Mouse (Mus musculus) CD4-positive helper T cell, adult 2 months (primary cell): ENCODE measurements at regions not wholly inside any gene's neighbourhood (a gene's known extent, or its start where the extent isn't known, plus 50 kb on each side); places are given as distances from the start of the nearest gene placed in this dataset.
"Not testable (repeated sequence)": the region's sequence is repeated elsewhere in the genome, so short reads cannot be mapped to it uniquely, and the experiment has no call there.

Source experiments
- DNase-seq: peaks from one replicate; pipeline ENCODE4 v3.0.0-alpha.2; 2012; ENCODE audit warnings: low read depth, missing footprints, low spot score

DNA sequence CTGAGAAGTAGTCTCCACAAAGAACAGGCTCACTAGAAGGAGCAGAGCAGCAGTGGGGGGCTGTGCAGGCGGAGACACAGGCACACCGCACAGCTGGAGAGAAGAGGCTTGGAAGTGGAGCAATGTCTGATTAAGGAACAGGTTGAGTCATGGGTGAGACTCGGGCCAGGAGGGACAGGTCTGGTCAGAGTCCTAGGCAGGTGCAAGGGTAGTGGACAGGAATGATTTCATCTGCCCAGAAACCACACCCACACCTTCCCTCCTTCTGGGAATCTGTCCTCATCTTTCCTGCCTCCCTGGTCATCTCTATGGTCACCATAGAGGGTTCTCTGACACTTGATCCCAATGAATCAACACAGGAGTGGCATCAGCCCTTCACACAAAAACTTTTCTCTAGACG is 983.8 kb downstream of the 4930447A16Rik start:
- no peak for DNase-seq

DNA sequence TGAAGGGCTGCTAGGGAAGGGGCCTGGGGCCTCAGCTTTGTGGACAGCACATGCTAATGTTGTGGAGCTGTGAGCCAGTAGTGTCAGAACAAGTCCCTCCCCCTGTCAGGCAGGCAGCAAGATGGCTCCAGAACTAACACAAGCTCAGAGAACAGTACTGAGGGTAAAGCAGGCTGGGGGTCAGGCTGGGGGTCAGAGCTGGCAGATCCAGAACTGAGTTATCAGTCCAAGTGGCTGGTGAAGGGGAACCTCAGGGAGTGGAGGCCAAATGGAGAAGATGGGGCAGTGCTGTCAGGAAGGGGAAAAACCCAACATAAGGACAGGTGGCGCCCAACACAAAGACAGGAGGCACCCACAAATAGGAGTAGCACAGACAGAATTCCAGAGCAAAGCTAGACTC is 985.1 kb downstream of the 4930447A16Rik start:
- no peak for DNase-seq

DNA sequence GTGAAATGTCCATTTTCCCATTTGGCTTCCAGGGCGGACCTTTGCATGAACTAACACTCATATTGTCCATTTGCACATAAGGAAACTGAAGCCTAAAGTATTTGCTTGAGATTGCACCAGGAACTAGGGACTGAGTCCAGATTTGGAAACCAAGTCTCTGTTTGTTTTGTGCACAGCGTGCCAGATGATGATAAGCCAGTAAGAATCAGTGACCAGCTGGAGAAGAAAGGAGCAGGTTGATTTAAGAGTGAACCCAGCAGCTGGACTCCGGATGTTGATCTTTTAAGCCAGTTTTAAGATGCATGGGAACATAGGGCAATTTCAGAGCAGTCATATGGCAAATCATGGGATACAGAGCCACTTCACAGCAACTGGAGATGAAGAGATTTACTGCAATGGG is 987.1 kb downstream of the 4930447A16Rik start:
- no peak for DNase-seq

DNA sequence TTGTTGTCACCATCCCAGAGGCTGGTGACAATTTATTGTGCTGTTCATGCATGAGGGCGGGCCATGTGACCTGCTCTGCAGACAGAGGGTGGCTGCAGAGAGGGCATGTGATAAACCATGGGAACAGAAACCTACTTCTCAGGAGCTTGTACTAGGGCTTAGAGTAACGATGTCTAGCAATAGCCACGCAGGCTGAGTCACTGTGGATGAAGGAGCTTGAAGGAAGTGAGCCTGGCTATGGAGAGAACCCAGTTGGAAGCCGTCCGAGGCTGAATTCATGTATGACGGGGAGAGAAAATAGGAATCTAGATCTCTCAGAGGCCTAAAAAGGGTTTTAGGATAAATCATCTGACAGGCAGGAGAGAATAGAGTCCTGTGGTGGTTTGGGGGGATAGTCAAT is 988.0 kb downstream of the 4930447A16Rik start:
- no peak for DNase-seq

DNA sequence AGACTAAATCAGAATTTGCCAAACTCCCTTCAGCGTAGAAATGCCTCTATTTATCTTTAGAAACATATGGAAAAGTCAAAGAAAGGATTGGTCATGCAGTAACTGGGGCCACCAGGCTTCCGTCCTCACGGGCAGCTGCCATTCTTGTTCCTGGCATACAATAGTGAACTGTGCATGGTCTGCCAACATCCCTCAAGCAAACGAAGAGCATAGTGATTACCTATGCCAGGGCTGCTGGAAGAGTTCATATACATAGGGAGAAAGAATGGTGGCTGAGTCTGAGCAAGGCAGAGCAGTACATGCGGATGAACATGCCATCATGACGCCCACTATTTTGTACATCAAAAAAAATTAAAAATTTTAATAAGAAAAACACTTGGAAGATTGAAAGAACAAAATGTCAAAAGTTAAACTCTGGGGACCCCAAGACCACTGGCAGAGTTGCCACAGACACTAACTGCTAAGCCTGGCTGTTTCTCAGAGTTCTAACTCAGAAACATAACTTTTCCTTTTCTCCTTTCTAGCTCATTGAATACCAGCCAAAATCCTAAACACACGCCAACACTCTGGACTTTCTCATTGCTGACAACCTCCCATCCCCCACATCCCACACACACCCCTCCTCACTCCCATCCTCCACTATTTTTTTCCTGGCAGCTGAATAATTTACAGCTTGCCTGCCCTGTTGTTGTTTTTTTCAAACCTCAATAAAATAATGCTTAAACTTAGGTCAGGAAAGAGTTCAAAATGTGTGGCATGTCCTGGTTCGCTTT is 989.1 kb downstream of the 4930447A16Rik start:
- no peak for DNase-seq

DNA sequence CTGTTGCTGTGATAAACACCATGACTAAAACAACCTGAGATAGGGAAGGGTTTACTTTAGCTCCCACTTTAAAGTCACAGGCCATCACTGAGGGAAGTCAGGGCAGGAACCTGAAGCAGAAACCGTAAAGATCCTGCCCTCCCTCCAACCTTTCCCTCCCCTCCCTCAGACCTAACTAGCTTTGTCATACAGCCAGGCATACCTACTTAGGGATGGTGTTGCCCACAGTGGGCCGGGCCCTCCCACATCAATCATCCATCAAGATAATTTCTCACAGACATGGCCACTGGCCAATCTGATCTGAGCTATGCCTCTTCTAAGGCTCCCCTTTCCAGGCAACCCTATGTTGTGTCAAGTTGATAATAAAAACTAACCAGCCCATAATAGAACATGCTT is 989.7 kb downstream of the 4930447A16Rik start:
- no peak for DNase-seq

DNA sequence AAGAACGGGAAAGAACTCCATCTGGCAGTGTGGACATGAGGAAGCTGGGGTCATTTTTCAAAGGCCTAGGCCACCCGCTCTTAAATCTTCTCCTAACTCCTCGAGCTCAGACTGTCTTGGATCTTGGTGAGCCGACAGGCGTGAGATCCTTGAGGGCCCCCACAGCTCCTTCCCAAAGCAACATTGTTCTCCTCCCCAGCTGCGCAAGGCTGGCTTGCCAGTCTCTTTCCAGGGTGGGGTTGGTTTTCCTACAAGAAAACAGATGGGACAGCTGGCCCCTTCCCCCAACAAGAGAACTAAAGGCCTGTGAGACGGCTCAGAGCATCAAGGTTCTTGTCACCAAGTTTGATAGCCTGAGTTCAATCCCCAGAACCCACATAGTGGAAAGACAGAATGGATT is 994.3 kb downstream of the 4930447A16Rik start:
- DNase-seq: no peak

DNA sequence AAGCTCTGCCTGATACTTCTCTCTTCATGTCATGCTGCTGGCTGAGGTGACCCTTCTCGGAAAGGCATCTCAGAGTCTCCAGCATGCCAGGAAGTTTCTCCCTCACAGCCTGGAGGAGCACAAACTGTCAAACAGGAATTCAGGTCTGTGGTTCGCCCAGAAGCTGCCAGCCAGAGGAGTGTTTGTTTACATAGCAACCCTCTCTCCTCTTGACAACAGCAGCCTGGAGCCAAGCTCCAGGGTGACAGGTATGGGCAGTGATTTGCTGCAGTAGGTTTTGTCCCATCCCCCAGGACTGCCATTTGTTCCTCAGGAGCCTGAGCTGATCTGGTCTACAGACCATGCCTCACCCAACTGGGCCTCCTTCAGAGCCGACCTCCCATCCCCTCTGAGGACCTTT is 995.4 kb downstream of the 4930447A16Rik start:
- no peak for DNase-seq

DNA sequence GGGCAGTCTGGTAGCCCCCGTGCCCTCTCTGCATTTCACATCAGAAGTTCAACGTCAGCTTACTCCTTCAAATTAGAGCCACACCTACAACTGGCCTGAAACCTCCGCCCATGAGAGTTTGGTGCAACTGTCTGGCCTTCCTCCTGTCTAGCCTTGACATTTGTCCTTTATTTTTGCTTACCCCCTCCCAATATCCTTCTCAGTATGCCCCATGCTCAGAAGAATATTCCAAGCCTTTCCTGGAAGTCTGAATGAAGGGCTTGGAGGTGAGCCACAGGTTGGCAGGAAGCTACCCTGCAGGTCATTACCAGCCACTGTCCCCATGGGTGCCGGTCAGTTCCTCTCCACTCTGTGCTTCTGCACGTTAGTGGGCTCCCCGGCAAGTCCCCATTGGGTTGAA is 997.4 kb downstream of the 4930447A16Rik start:
- no peak for DNase-seq

DNA sequence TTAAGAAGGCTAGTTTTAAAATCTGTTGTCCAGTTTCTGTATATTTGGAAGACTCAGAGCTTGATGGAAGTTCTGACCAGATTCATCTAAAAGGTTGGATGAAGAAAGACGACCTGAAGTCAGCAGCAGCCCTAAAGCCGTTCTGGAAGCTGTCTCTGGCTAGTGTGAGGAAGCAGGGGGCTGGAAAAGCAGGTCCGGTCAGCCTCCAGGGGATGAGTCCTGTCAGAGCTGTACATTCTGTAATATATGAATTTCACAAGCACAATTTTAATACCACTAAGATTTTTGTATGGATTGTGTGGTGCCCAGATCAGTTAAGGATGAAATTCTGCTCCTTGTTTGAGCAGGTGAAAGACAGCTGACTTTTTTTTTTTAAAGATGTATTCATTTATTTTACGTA is 1000.2 kb downstream of the 4930447A16Rik start:
- DNase-seq: no peak

DNA sequence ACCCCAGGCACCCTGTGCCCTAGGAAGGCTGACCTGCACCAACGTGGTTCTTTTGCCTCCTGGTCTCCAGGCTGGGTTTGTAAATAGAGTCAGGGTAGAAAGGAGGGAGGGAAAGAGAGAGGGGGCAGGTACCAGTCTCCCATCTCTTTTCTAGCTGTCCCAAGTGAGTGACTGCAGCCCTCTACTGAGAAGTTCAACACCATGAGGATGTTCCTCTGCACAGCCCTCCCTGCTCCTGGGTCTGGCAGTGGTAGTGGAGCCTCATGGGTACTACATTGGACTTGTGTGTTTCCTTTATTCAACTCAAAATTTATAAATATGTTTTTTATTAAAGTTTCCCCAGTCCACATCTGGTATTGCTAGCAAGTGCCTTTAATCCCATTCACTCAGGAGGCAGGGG is 1002.6 kb downstream of the 4930447A16Rik start:
- DNase-seq: no peak

DNA sequence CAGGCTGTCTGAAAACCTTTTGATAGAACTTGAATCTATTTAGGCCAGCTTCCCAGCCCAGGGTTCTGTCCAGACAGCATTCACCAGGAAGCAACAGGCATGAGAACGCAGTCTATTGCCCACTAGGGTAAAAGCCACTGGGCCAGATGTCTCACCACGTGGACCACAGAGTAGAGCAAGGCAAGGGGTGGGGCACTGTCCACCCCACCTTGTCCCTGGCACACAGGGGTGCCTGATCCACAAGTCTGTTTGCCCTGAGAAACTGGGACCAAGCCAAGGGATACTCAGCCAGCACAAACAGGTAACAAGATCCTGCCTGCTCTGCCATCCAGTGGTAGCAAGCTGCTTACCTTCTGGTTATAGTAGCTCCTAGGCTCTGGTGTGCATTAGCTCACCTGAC is 1006.3 kb downstream of the 4930447A16Rik start:
- DNase-seq: no peak

DNA sequence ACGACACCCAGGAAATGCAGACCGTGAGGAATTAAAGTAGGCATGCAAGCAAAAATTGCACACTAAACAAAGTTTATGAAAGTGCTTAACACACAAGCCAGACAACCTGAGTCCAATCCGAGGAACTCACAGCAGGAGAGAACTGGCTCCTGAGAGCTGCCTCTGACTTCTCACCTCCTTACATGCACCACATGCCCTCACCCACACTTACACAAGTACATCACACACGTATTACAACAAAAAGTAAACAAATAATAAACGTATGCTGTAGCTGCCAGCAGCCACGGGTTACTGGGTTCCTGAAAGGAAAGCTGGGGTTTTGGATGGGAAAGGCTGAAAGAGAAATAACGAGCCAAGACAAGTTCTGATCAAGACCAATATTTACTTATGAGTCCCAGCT is 1008.0 kb downstream of the 4930447A16Rik start:
- DNase-seq: no peak

DNA sequence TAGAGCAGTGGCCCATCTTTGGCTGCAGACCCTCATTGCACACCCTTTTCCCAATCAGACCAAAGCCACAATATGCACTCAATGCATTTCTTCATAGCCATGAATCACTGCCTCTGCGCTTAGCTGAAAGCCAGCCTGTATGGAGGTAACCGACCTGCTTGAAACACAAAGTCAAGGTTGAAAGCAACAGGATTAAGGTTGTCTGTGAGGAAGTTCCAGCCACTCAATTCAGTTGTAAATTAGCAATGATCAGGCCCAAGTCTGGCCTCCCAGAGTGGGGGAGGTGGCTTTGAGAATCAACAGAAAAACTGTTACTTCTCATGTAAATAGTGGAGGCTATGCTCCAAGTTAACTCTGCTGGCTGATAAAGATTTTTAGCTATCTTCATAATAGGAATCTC is 1008.9 kb downstream of the 4930447A16Rik start:
- DNase-seq: not testable (repeated sequence)
